9 mouse cellular contexts compared by ENCODE assay signal in the genomic region with DNA sequence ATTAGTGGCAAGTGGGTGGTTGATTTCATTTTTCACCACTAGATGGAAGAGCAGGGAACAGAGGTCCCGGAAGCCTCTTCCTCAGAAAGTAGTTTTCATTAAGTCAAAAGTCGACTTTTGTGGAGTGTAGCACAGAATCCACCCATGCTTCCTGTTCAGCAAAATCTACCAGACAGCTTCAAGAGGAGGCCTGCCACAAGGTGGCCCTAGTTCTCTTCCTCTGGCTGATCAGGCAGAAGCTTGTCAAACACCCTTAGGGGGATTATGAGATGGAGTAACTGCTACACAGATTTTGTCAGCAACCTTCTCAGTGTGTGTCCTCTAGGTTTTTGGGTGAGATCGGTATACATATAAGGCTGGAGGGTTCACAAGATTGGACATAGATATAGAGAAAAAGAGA. TPM values are rescaled to one million over a fixed set of nuclear protein-coding genes. Genes with fewer than 3 reads are reported as not detected.
A peak's percentile ranks its signal among the peaks of the same experiment; 100 is the strongest.
DNase-seq lines count a peak whose midpoint lies in the region; ATAC-seq and TF ChIP-seq lines count a peak whose summit lies in the region.
"Had no signal": no experiment of that assay in that cellular context is flagged by ENCODE, and none has a peak within 500 bp of the region (broad histone marks: within the 10 kb centered on the region; RNA-seq: fewer than 3 reads in every experiment).

No protein-coding gene starts in this region.

- H3K4me3 ChIP-seq in layer of hippocampus, adult 2 months, result no peak overlapping the region
- no peak overlapping the region for H3K4me3 ChIP-seq in hindbrain, embryonic 13.5 days

- ATAC-seq in hindbrain, embryonic 13.5 days (ENCODE audit: low FRiP score), result no peak

- no peaks in the 10 kb centered on the region for H3K9me3 ChIP-seq in hindbrain, embryonic 13.5 days

- TF ChIP-seq CTCF in layer of hippocampus, adult 2 months (conservative IDR thresholded peaks at IDR 0.05), result peak; percentile 55

- H3K4me2 ChIP-seq in hindbrain, embryonic 13.5 days, result no peak overlapping the region

- 71% methylated on average over 3 of the region's 3 CpGs for WGBS in hindbrain, embryonic 13.5 days

- H3K27ac ChIP-seq in layer of hippocampus, adult 2 months, result no peak overlapping the region
- H3K27ac ChIP-seq in hindbrain, embryonic 13.5 days, result no peak overlapping the region

- no peaks in the 10 kb centered on the region for H3K36me3 ChIP-seq in hindbrain, embryonic 13.5 days

- no peak for DNase-seq in layer of hippocampus, adult 2 months (ENCODE audit: low spot score in 2 of 2)
- no peak for DNase-seq in layer of hippocampus, adult 8-10 months (ENCODE audit: low spot score in 2 of 2)
- DNase-seq in adrenal gland, postnatal 10 days, result peak; percentile 32
- peak; percentile 28 for DNase-seq in induced T-regulatory cell, adult 2 months (ENCODE audit: low read depth)
- DNase-seq in thymus, postnatal 0 days (ENCODE audit: low spot score), result peak; percentile 73
- DNase-seq in layer of hippocampus, adult 9-10 months (ENCODE audit: low spot score), result no peak
- no peak for DNase-seq in left cerebral cortex, adult 18-20 months (ENCODE audit: low spot score in 2 of 2)
- DNase-seq: midbrain, embryonic 14.5 days had no signal

- H3K9ac ChIP-seq in hindbrain, embryonic 13.5 days, result no peak overlapping the region

- no peaks in the 10 kb centered on the region for H3K4me1 ChIP-seq in hindbrain, embryonic 13.5 days (replicated peaks)

- H3K27me3 ChIP-seq in hindbrain, embryonic 13.5 days, result no peaks in the 10 kb centered on the region

RNA-seq across cellular contexts. Expression of gene Ctsll3, which starts 23.4 kb away (rescaled TPM):
- not detected for total RNA-seq in layer of hippocampus, adult 2 months (2021)
- not detected for total RNA-seq in layer of hippocampus, adult 8-10 months (2022)
- not detected for total RNA-seq in adrenal gland, postnatal 10 days (2021)
- not detected in 2 replicates for polyA plus RNA-seq in thymus, postnatal 0 days (2015; fragmentation: Nextera tagmentation; extraction: Ambion mirVana)
- polyA plus RNA-seq in hindbrain, embryonic 13.5 days (2015; fragmentation: Nextera tagmentation; extraction: Ambion mirVana), result not detected in 2 replicates
- not detected for total RNA-seq in left cerebral cortex, adult 18-20 months (2021)
- polyA plus RNA-seq: midbrain, embryonic 14.5 days had no signal

RNA-seq across cellular contexts. Expression of gene 4930486L24Rik, which starts 38.2 kb away (rescaled TPM):
- not detected for total RNA-seq in layer of hippocampus, adult 2 months (2021)
- total RNA-seq in layer of hippocampus, adult 8-10 months (2022), result under 1 TPM in 1 of 4 experiments, not detected in 3; 0.29 TPM
- 10 to 100 TPM; 21.8 to 23.7 TPM for total RNA-seq in adrenal gland, postnatal 10 days (2021)
- 6.8 and 7.1 TPM in 2 replicates for polyA plus RNA-seq in thymus, postnatal 0 days (2015; fragmentation: Nextera tagmentation; extraction: Ambion mirVana)
- polyA plus RNA-seq in hindbrain, embryonic 13.5 days (2015; fragmentation: Nextera tagmentation; extraction: Ambion mirVana), result not detected in 2 replicates
- total RNA-seq in left cerebral cortex, adult 18-20 months (2021), result not detected
- polyA plus RNA-seq: midbrain, embryonic 14.5 days had no signal

RNA-seq across cellular contexts. Expression of gene BC051665, which starts 39.9 kb away (rescaled TPM):
- total RNA-seq in layer of hippocampus, adult 2 months (2021), result not detected
- not detected for total RNA-seq in layer of hippocampus, adult 8-10 months (2022)
- not detected for total RNA-seq in adrenal gland, postnatal 10 days (2021)
- not detected in 2 replicates for polyA plus RNA-seq in thymus, postnatal 0 days (2015; fragmentation: Nextera tagmentation; extraction: Ambion mirVana)
- not detected in 2 replicates for polyA plus RNA-seq in hindbrain, embryonic 13.5 days (2015; fragmentation: Nextera tagmentation; extraction: Ambion mirVana)
- not detected for total RNA-seq in left cerebral cortex, adult 18-20 months (2021)
- polyA plus RNA-seq: midbrain, embryonic 14.5 days had no signal

Comparison
In these comparisons a context has a peak if more than half of its experiments do, and no peak if none do; other contexts are left out.
1. DNase-seq: peak in adrenal gland, postnatal 10 days (single experiment), induced T-regulatory cell, adult 2 months (single experiment) and thymus, postnatal 0 days (single experiment); none in layer of hippocampus, adult 2 months (0 of 2), layer of hippocampus, adult 8-10 months (0 of 2), layer of hippocampus, adult 9-10 months (single experiment) and left cerebral cortex, adult 18-20 months (0 of 2).
2. RNA of gene 4930486L24Rik, which starts 38.2 kb away (total RNA-seq): 21.8 to 23.7 TPM in adrenal gland, postnatal 10 days; not detected in layer of hippocampus, adult 2 months, 0.29 TPM in layer of hippocampus, adult 8-10 months and not detected in left cerebral cortex, adult 18-20 months; every median in the first group is over 10 times any median in the second.